Mouse (Mus musculus) kidney, embryonic 14.5 days (tissue): Measurements from ENCODE around the gene Xpnpep2. TPM values are rescaled to one million over a fixed set of nuclear protein-coding genes. Genes with fewer than 3 reads are reported as not detected.

Experiments
- ATAC-seq: fragments of 200-750 bp; cut with Nextera tagmentation; 2 replicates; pipeline ENCODE4 v1.8.0; 2017; ENCODE audit warnings: moderate number of reproducible peaks, mild to moderate bottlenecking, moderate TSS enrichment, moderate library complexity; ENCODE audit not compliant: low FRiP score, low TSS enrichment
- H3K27ac ChIP-seq: fragments of 300-500 bp; sonication (generic); 2 replicates; pipeline ENCODE4 v1.5.1; 2014; ENCODE audit warnings: low read depth, mild to moderate bottlenecking, low read length, moderate library complexity, mixed read lengths
- H3K27me3 ChIP-seq: fragments of 300-500 bp; sonication (generic); 2 replicates; pipeline ENCODE4 v1.6.1; 2014; ENCODE audit warnings: mild to moderate bottlenecking, low read length; ENCODE audit not compliant: control insufficient read depth, insufficient read depth
- H3K36me3 ChIP-seq: fragments of 300-500 bp; sonication (generic); 2 replicates; pipeline ENCODE4 v1.6.1; 2014; ENCODE audit warnings: low read length, mixed read lengths; ENCODE audit not compliant: control insufficient read depth, insufficient read depth
- H3K4me1 ChIP-seq: fragments of 300-500 bp; sonication (generic); 2 replicates; pipeline ENCODE4 v1.6.1; 2014; ENCODE audit warnings: low read length, mixed read lengths; ENCODE audit not compliant: control insufficient read depth, insufficient read depth
- H3K4me2 ChIP-seq: fragments of 300-500 bp; sonication (generic); replicated peaks from 2 replicates; pipeline ENCODE4 v1.6.1; 2014; ENCODE audit warnings: low read depth, mild to moderate bottlenecking, low read length
- H3K4me3 ChIP-seq: fragments of 300-500 bp; sonication (generic); 2 replicates; pipeline ENCODE4 v1.5.1; 2014; ENCODE audit warnings: mild to moderate bottlenecking, low read length
- H3K9ac ChIP-seq: fragments of 300-500 bp; sonication (generic); 2 replicates; pipeline ENCODE4 v1.6.1; 2014; ENCODE audit warnings: low read depth, mild to moderate bottlenecking, low read length, moderate library complexity
- H3K9me3 ChIP-seq: fragments of 300-500 bp; sonication (generic); 2 replicates; pipeline ENCODE4 v1.6.1; 2016; ENCODE audit warnings: low read length; ENCODE audit not compliant: control insufficient read depth
- WGBS: fragments of 180-500 bp; shearing (Covaris S2); extraction: QIAGEN DNeasy Blood & Tissue Kit; methylation state at CpG from one replicate; pipeline ENCODE4 v1.1.7; 2014; 5-methylcytosine and 5-hydroxymethylcytosine counted together
- polyA plus RNA-seq: library from polyadenylated mRNA; unstranded; fragments of >200 nt; fragmentation: Nextera tagmentation; extraction: Ambion mirVana; gene quantifications from 2 replicates; pipeline ENCODE4 v1.2.1, GENCODE M21; 2014

The Xpnpep2 gene
- polyA plus RNA-seq, 1 experiment from 2014 or later: 3.5 TPM

DNA sequence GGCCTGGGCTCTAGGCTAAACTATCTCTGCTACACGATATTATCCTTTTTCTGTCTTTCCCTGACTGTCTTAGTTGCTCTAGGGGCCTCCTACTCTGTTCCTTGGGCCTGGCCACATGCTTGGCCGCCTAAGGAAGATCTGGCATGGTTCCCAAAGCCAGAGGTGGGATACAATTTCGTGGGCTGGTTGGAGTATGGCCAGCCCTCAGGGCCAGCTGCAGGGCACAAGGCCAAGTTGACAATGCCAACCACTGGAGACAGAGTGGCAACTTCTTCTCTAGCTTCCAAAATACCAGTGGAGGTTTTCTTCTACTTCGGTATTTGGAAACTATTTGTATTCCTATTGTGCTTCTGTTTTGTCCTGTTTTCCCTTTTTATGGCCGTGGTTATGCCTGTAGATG is 26.2 kb upstream of the Xpnpep2 start:
- no peak overlapping the region for H3K27ac ChIP-seq
- H3K9me3 ChIP-seq: no peaks in the 10 kb centered on the region
- H3K4me1 ChIP-seq: no peaks in the 10 kb centered on the region
- H3K36me3 ChIP-seq: no peaks in the 10 kb centered on the region
- no peak overlapping the region for H3K4me3 ChIP-seq
- H3K9ac ChIP-seq: no peak overlapping the region
- 70% methylated on average over 5 of the region's 5 CpGs for WGBS
- H3K4me2 ChIP-seq: no peak overlapping the region
- ATAC-seq: no peak
- no peaks in the 10 kb centered on the region for H3K27me3 ChIP-seq

DNA sequence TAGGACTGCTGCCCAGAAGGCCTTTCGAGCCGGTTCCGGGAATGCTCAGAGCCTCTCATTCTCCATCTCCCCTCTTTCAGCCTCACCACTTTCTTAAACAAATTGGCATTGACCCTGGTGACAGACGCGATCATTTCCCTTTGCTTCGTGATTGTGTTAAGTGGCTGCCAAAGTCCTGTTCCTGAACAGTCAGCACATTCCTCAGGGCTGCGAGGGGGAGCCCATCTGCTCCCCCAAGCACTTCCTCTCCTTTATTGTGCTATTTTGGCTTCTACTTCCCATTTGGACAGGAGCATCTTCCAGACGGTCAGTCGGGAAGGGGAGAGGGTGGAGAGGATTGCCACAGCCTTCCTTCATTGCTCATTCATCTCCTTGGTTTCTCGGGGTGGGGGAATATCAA is 16.4 kb upstream of the Xpnpep2 start:
- H3K4me1 ChIP-seq: no peaks in the 10 kb centered on the region
- H3K4me2 ChIP-seq: no peak overlapping the region
- no peaks in the 10 kb centered on the region for H3K9me3 ChIP-seq
- H3K27ac ChIP-seq: no peak overlapping the region
- no peak for ATAC-seq
- no peaks in the 10 kb centered on the region for H3K27me3 ChIP-seq
- no peak overlapping the region for H3K9ac ChIP-seq
- H3K4me3 ChIP-seq: no peak overlapping the region
- WGBS: 63% methylated on average over 10 of the region's 10 CpGs
- H3K36me3 ChIP-seq: no peaks in the 10 kb centered on the region

DNA sequence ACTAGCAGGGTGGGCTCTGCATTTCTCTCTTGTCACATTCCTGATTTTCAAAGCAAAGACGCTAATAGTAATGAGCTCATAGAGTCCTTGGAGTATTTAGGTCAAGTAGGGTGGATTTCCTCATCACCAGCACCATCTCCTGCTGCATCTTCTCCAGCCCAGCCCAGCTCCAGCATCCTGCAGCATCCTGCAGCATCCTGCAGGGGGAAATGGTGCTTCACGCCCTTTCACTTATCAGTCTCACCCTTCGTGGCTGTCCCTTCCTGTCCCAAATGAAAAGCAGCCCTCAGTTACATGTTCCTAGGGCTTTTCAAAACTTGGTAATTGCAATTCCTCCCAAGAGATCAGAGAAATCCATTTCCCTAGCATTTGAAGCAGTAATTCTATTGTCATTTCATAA is 15.0 kb upstream of the Xpnpep2 start:
- Histone ChIP-seq H3K4me1 (no peaks in the 10 kb centered on the region), H3K36me3 (no peaks in the 10 kb centered on the region), H3K9me3 (no peaks in the 10 kb centered on the region), H3K27ac (no peak overlapping the region), H3K4me2 (no peak overlapping the region), H3K9ac (no peak overlapping the region), H3K27me3 (no peaks in the 10 kb centered on the region), H3K4me3 (no peak overlapping the region)
- no peak for ATAC-seq
- 38% methylated on average over 3 of the region's 3 CpGs for WGBS

DNA sequence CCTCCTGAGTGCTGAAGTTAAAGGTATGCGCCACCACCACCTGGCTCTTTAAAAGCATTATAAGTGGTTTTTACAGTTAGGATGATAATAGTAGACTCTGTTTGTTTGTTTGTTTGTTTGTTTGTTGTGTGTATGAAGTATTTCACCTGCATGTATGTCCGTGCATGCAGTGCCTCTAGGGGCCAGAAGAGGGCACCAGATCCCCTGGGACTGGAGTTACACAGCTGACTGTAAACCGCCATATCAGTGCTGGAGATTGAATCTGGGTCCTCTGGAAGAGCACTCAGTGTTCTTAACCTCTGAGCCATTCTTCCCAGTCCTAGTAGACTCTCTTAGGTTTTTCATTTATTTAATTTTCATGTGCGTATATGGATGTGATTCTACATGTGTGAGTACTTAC is 13.9 kb upstream of the Xpnpep2 start:
- H3K4me2 ChIP-seq: no peak overlapping the region
- ATAC-seq: no peak
- no peak overlapping the region for H3K27ac ChIP-seq
- no peaks in the 10 kb centered on the region for H3K9me3 ChIP-seq
- H3K4me1 ChIP-seq: no peaks in the 10 kb centered on the region
- H3K36me3 ChIP-seq: no peaks in the 10 kb centered on the region
- H3K4me3 ChIP-seq: no peak overlapping the region
- H3K27me3 ChIP-seq: no peaks in the 10 kb centered on the region
- 71% methylated on average over 4 of the region's 4 CpGs for WGBS
- no peak overlapping the region for H3K9ac ChIP-seq

DNA sequence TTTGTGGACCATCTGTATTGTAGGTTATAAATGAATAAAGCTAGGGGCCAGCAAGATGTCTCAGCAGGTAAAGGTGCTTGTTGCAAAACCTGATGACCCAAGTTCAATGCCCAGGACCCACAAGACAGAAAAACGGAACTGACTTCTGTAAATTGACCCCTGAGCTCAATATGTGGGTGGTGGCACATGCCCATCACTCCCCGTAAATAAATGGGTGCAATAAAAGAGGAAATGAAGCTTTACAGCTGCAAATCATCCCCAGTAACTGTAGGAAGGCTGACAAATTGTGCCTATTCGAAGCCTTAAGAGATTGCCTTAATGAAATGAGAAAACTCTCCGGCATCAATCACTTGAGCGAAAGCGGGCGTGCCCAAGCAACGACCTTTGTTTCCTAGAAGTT is 11.9 kb upstream of the Xpnpep2 start:
- H3K36me3 ChIP-seq: no peaks in the 10 kb centered on the region
- no peak overlapping the region for H3K4me2 ChIP-seq
- no peaks in the 10 kb centered on the region for H3K4me1 ChIP-seq
- H3K9me3 ChIP-seq: no peaks in the 10 kb centered on the region
- no peak overlapping the region for H3K9ac ChIP-seq
- no peaks in the 10 kb centered on the region for H3K27me3 ChIP-seq
- WGBS: 44% methylated on average over 8 of the region's 8 CpGs
- ATAC-seq: no peak
- no peak overlapping the region for H3K4me3 ChIP-seq
- H3K27ac ChIP-seq: no peak overlapping the region

DNA sequence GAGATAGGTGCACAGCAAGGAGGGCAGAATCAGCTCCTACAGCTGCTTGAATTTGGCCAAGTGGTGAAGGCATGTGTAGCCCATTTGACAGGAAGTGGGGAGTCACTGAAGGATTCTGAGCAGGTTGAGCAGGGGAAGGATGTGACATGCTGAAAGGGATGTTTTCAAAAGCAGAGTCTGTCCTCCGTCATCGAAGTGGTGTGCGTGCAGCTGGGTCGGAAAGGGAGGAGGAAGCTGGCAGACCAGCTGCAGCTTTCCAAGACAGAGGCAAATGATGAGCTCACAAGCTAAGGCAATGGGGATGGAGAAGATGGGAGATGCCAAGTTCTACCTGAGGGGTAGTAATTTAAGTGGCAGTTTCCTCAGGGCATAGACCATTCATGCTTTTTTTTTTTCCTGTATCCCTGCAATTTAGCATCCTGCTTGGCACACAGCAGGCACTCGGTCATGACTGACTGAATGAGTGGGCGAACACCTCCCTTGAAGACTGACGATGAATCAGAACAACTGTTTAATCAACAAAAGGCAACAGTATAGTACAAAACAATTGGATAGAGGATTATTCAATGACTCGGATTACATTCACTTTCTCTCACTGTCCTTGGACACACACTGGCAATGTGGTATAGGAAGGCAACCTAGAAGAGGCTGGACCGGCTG is 9.9 kb upstream of the Xpnpep2 start:
- ATAC-seq: no peak
- Histone ChIP-seq H3K4me1 (no peaks in the 10 kb centered on the region), H3K4me3 (no peak overlapping the region), H3K9me3 (no peaks in the 10 kb centered on the region), H3K36me3 (no peaks in the 10 kb centered on the region), H3K27ac (no peak overlapping the region), H3K4me2 (no peak overlapping the region), H3K27me3 (no peaks in the 10 kb centered on the region), H3K9ac (no peak overlapping the region)
- WGBS: 82% methylated on average over 9 of the region's 9 CpGs

DNA sequence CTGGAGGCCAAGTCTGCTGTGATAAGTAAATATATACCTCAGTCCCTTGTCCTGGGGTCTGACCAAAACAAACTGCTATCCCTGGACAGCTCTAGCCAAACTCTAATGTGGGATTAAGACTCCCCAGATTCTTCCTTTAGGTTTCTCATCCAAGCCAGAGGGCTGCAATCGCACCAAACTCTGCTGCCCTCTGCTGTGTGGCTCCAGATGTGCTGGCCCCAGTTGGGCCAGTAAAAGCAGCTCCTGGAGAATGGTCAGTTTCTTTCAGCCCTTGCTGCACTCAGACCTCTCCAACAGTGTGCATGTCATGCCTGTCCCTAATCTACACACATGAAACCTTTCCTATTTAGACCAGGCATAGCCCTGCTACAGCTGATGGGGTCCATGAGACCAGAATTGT is 8.7 kb upstream of the Xpnpep2 start:
- Histone ChIP-seq H3K27ac (no peak overlapping the region), H3K9me3 (no peaks in the 10 kb centered on the region), H3K4me1 (no peaks in the 10 kb centered on the region), H3K4me3 (no peak overlapping the region), H3K27me3 (no peaks in the 10 kb centered on the region), H3K9ac (no peak overlapping the region), H3K4me2 (no peak overlapping the region), H3K36me3 (no peaks in the 10 kb centered on the region)
- no peak for ATAC-seq
- 41% methylated on average over 1 of the region's 1 CpGs for WGBS

DNA sequence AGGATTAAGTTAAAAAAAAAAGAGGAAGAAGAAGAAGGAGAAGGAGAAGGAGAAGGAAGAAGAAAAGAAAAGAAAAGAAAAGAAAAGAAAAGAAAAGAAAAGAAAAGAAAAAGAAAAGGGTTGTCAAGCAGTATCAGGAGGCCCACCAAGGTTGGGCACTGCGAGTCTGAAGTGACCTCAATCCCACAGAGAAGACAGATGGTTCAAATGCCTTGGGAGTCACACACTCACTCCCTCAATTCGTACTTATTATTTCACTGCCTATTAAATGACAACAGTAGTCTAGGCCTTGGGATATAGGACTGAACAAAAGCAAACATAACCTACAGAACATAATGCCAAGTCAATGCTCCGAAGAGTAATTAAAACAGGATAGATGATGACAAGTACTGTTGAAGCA is 5.3 kb upstream of the Xpnpep2 start:
- no peak overlapping the region for H3K27ac ChIP-seq
- WGBS: 68% methylated on average over 3 of the region's 3 CpGs
- H3K36me3 ChIP-seq: no peaks in the 10 kb centered on the region
- H3K4me2 ChIP-seq: no peak overlapping the region
- no peak overlapping the region for H3K4me3 ChIP-seq
- no peaks in the 10 kb centered on the region for H3K4me1 ChIP-seq
- H3K9me3 ChIP-seq: no peaks in the 10 kb centered on the region
- no peak overlapping the region for H3K9ac ChIP-seq
- ATAC-seq: no peak
- no peaks in the 10 kb centered on the region for H3K27me3 ChIP-seq

DNA sequence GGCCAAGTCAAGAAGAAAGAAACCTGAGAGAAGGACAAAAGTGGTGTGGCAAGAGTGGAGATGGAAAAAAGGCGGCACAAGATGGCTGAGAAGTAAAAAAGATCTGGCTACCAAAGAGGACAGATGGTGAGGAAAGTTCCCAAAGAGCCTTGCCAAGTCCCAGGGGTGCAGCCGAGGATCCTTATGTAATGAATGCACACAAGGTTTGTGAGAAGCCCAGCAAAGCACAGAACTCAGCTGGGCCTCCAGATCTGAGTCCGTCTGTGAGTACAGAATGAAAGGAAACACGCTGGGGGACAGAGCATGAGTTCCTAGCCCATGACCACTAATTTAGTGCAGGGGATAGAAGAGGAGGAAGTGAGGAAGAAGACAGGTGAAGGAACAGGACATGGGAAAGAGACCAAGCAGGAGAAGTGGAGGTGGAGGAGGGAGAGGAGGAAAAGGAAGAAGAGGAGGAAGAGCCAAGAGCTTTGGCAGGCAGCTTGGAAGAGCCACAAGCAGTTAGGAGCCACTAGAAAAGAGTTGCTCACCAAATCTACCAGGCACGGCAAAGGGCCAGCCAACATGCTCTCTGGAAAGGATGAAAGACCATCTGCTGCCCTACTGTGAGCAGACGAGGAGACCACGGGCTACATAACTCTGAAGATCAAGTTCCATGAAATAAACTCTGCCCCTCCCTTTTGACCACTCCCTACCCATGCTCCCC is 3.6 kb upstream of the Xpnpep2 start:
- Histone ChIP-seq H3K27me3 (no peaks in the 10 kb centered on the region), H3K36me3 (no peaks in the 10 kb centered on the region), H3K27ac (no peak overlapping the region), H3K4me2 (no peak overlapping the region), H3K9ac (no peak overlapping the region), H3K4me3 (no peak overlapping the region), H3K9me3 (no peaks in the 10 kb centered on the region), H3K4me1 (no peaks in the 10 kb centered on the region)
- 85% methylated on average over 7 of the region's 7 CpGs for WGBS
- no peak for ATAC-seq
